Mouse (Mus musculus): ENCODE measurements around the gene Ttc9b. TPM values are rescaled to one million over a fixed set of nuclear protein-coding genes. Genes with fewer than 3 reads are reported as not detected.
"Not testable (repeated sequence)": the region's sequence is repeated elsewhere in the genome, so short reads cannot be mapped to it uniquely, and the experiment has no call there.

Gene Ttc9b
- polyA plus RNA-seq, 1 experiment from 2014 or later, result 0.11 TPM

GRCm38 (mm10) chr7:27610871-27611270 is 42.8 kb upstream of the Ttc9b start:
- H3K36me3 ChIP-seq (ENCODE audit: insufficient read depth, low read length), result peaks cover 23% of the 10 kb centered on the region
- H3K4me2 ChIP-seq (replicated peaks; ENCODE audit: low read depth, low read length), result no peak overlapping the region
- no peak overlapping the region for H3K27ac ChIP-seq (ENCODE audit: low read length)
- no peak overlapping the region for H3K4me3 ChIP-seq (ENCODE audit: low read length)
- no peaks in the 10 kb centered on the region for H3K27me3 ChIP-seq (ENCODE audit: insufficient read depth, low read length)
- ATAC-seq (ENCODE audit: low FRiP score, low TSS enrichment), result no peak
- WGBS, result 97% methylated on average over 5 of the region's 5 CpGs
- no peak overlapping the region for H3K9ac ChIP-seq (replicated peaks; ENCODE audit: low read length)
- H3K9me3 ChIP-seq (ENCODE audit: low read length), result no peaks in the 10 kb centered on the region
- H3K4me1 ChIP-seq (ENCODE audit: insufficient read depth, low read length), result peaks cover 21% of the 10 kb centered on the region

- Histone ChIP-seq H3K4me2 (replicated peaks; ENCODE audit: low read depth, low read length) (no peak overlapping the region), H3K9me3 (ENCODE audit: low read length) (no peaks in the 10 kb centered on the region), H3K27ac (ENCODE audit: low read length) (no peak overlapping the region), H3K36me3 (ENCODE audit: insufficient read depth, low read length) (peaks cover 44% of the 10 kb centered on the region), H3K4me1 (ENCODE audit: insufficient read depth, low read length) (peaks cover under 1% of the 10 kb centered on the region; the same call in 1 of the 2 replicates), H3K27me3 (ENCODE audit: insufficient read depth, low read length) (no peaks in the 10 kb centered on the region), H3K4me3 (ENCODE audit: low read length) (no peak overlapping the region), H3K9ac (replicated peaks; ENCODE audit: low read length) (no peak overlapping the region)
- WGBS, result 86% methylated on average over 4 of the region's 4 CpGs
- ATAC-seq (ENCODE audit: low FRiP score, low TSS enrichment), result no peak
These were observed 40.8 kb upstream of the Ttc9b start for GRCm38 (mm10) chr7:27612940-27613339.

- Histone ChIP-seq H3K9me3 (ENCODE audit: low read length) (no peaks in the 10 kb centered on the region), H3K4me3 (ENCODE audit: low read length) (no peak overlapping the region), H3K4me2 (replicated peaks; ENCODE audit: low read depth, low read length) (no peak overlapping the region), H3K4me1 (ENCODE audit: insufficient read depth, low read length) (no peaks in the 10 kb centered on the region), H3K9ac (replicated peaks; ENCODE audit: low read length) (no peak overlapping the region), H3K27ac (ENCODE audit: low read length) (no peak overlapping the region), H3K36me3 (ENCODE audit: insufficient read depth, low read length) (peaks cover 51% of the 10 kb centered on the region), H3K27me3 (ENCODE audit: insufficient read depth, low read length) (no peaks in the 10 kb centered on the region)
- 83% methylated on average over 8 of the region's 8 CpGs for WGBS
- ATAC-seq (ENCODE audit: low FRiP score, low TSS enrichment), result no peak
These were observed 39.8 kb upstream of the Ttc9b start for GRCm38 (mm10) chr7:27613751-27614499.

- 71% methylated on average over 6 of the region's 6 CpGs for WGBS
These were observed 32.7 kb upstream of the Ttc9b start for GRCm38 (mm10) chr7:27621028-27621427.

GRCm38 (mm10) chr7:27622234-27622633 is 31.5 kb upstream of the Ttc9b start:
- peaks cover 79% of the 10 kb centered on the region for H3K36me3 ChIP-seq (ENCODE audit: insufficient read depth, low read length)
- 77% methylated on average over 1 of the region's 1 CpGs for WGBS

More at GRCm38 (mm10) chr7:27621028-27621427, 32.7 kb upstream of the Ttc9b start:
- Histone ChIP-seq H3K4me3 (ENCODE audit: low read length) (no peak overlapping the region), H3K4me2 (replicated peaks; ENCODE audit: low read depth, low read length) (no peak overlapping the region), H3K9me3 (ENCODE audit: low read length) (no peaks in the 10 kb centered on the region), H3K27ac (ENCODE audit: low read length) (no peak overlapping the region), H3K36me3 (ENCODE audit: insufficient read depth, low read length) (peaks cover 84% of the 10 kb centered on the region), H3K27me3 (ENCODE audit: insufficient read depth, low read length) (no peaks in the 10 kb centered on the region), H3K4me1 (ENCODE audit: insufficient read depth, low read length) (no peaks in the 10 kb centered on the region), H3K9ac (replicated peaks; ENCODE audit: low read length) (no peak overlapping the region)
- no peak for ATAC-seq (ENCODE audit: low FRiP score, low TSS enrichment)

GRCm38 (mm10) chr7:27624967-27625366 is 28.7 kb upstream of the Ttc9b start:
- H3K27ac ChIP-seq (ENCODE audit: low read length), result no peak overlapping the region
- no peak overlapping the region for H3K4me2 ChIP-seq (replicated peaks; ENCODE audit: low read depth, low read length)
- no peak overlapping the region for H3K4me3 ChIP-seq (ENCODE audit: low read length)
- ATAC-seq (ENCODE audit: low FRiP score, low TSS enrichment), result no peak
- no peaks in the 10 kb centered on the region for H3K27me3 ChIP-seq (ENCODE audit: insufficient read depth, low read length)
- H3K36me3 ChIP-seq (ENCODE audit: insufficient read depth, low read length), result peaks cover 78% of the 10 kb centered on the region
- no peaks in the 10 kb centered on the region for H3K9me3 ChIP-seq (ENCODE audit: low read length)
- no peak overlapping the region for H3K9ac ChIP-seq (replicated peaks; ENCODE audit: low read length)
- H3K4me1 ChIP-seq (ENCODE audit: insufficient read depth, low read length), result no peaks in the 10 kb centered on the region

More at GRCm38 (mm10) chr7:27622234-27622633, 31.5 kb upstream of the Ttc9b start:
- Histone ChIP-seq H3K4me1 (ENCODE audit: insufficient read depth, low read length) (no peaks in the 10 kb centered on the region), H3K27ac (ENCODE audit: low read length) (no peak overlapping the region), H3K9me3 (ENCODE audit: low read length) (no peaks in the 10 kb centered on the region), H3K9ac (replicated peaks; ENCODE audit: low read length) (no peak overlapping the region), H3K4me2 (replicated peaks; ENCODE audit: low read depth, low read length) (no peak overlapping the region), H3K4me3 (ENCODE audit: low read length) (no peak overlapping the region), H3K27me3 (ENCODE audit: insufficient read depth, low read length) (no peaks in the 10 kb centered on the region)
- no peak for ATAC-seq (ENCODE audit: low FRiP score, low TSS enrichment)

GRCm38 (mm10) chr7:27627707-27628106 is 26.0 kb upstream of the Ttc9b start:
- Histone ChIP-seq H3K9me3 (ENCODE audit: low read length) (no peaks in the 10 kb centered on the region), H3K4me3 (ENCODE audit: low read length) (no peak overlapping the region), H3K27ac (ENCODE audit: low read length) (no peak overlapping the region), H3K27me3 (ENCODE audit: insufficient read depth, low read length) (no peaks in the 10 kb centered on the region), H3K4me1 (ENCODE audit: insufficient read depth, low read length) (no peaks in the 10 kb centered on the region), H3K36me3 (ENCODE audit: insufficient read depth, low read length) (peaks cover 71% of the 10 kb centered on the region), H3K4me2 (replicated peaks; ENCODE audit: low read depth, low read length) (no peak overlapping the region), H3K9ac (replicated peaks; ENCODE audit: low read length) (no peak overlapping the region)
- 90% methylated on average over 7 of the region's 7 CpGs for WGBS
- no peak for ATAC-seq (ENCODE audit: low FRiP score, low TSS enrichment)

- Histone ChIP-seq H3K4me2 (replicated peaks; ENCODE audit: low read depth, low read length) (no peak overlapping the region), H3K4me1 (ENCODE audit: insufficient read depth, low read length) (no peaks in the 10 kb centered on the region), H3K9me3 (ENCODE audit: low read length) (no peaks in the 10 kb centered on the region), H3K36me3 (ENCODE audit: insufficient read depth, low read length) (peaks cover 71% of the 10 kb centered on the region), H3K27ac (ENCODE audit: low read length) (no peak overlapping the region), H3K4me3 (ENCODE audit: low read length) (no peak overlapping the region), H3K9ac (replicated peaks; ENCODE audit: low read length) (no peak overlapping the region), H3K27me3 (ENCODE audit: insufficient read depth, low read length) (no peaks in the 10 kb centered on the region)
- ATAC-seq (ENCODE audit: low FRiP score, low TSS enrichment), result no peak
- 93% methylated on average over 6 of the region's 6 CpGs for WGBS
These were observed 25.5 kb upstream of the Ttc9b start for GRCm38 (mm10) chr7:27628190-27628589.

GRCm38 (mm10) chr7:27628816-27629215 is 24.9 kb upstream of the Ttc9b start:
- H3K9ac ChIP-seq (replicated peaks; ENCODE audit: low read length); H3K4me2 ChIP-seq (replicated peaks; ENCODE audit: low read depth, low read length); H3K27ac ChIP-seq (ENCODE audit: low read length); H3K4me3 ChIP-seq (ENCODE audit: low read length); H3K9me3 ChIP-seq (ENCODE audit: low read length); H3K4me1 ChIP-seq (ENCODE audit: insufficient read depth, low read length); H3K27me3 ChIP-seq (ENCODE audit: insufficient read depth, low read length); ATAC-seq (ENCODE audit: low FRiP score, low TSS enrichment): not testable (repeated sequence)
- H3K36me3 ChIP-seq (ENCODE audit: insufficient read depth, low read length), result peaks cover 71% of the 10 kb centered on the region
- 95% methylated on average over 7 of the region's 7 CpGs for WGBS

- ATAC-seq (ENCODE audit: low FRiP score, low TSS enrichment), result no peak
- Histone ChIP-seq H3K9ac (replicated peaks; ENCODE audit: low read length) (no peak overlapping the region), H3K36me3 (ENCODE audit: insufficient read depth, low read length) (peaks cover 65% of the 10 kb centered on the region), H3K27me3 (ENCODE audit: insufficient read depth, low read length) (no peaks in the 10 kb centered on the region), H3K4me1 (ENCODE audit: insufficient read depth, low read length) (no peaks in the 10 kb centered on the region), H3K4me3 (ENCODE audit: low read length) (no peak overlapping the region), H3K27ac (ENCODE audit: low read length) (no peak overlapping the region), H3K4me2 (replicated peaks; ENCODE audit: low read depth, low read length) (no peak overlapping the region), H3K9me3 (ENCODE audit: low read length) (no peaks in the 10 kb centered on the region)
- 92% methylated on average over 4 of the region's 4 CpGs for WGBS
These were observed 22.3 kb upstream of the Ttc9b start for GRCm38 (mm10) chr7:27631439-27631838.

All from kidney, embryonic 16.5 days (tissue).